Mouse (Mus musculus) midbrain, embryonic 15.5 days (tissue): ENCODE data around the gene Smtnl2. TPM values are rescaled to one million over a fixed set of nuclear protein-coding genes. Genes with fewer than 3 reads are reported as not detected.

Experiments
- ATAC-seq: fragments of 200-750 bp; cut with Nextera tagmentation; replicated peaks from 2 replicates; pipeline ENCODE4 v1.8.0; 2017; ENCODE audit warnings: moderate TSS enrichment
- H3K27ac ChIP-seq: fragments of 300-500 bp; sonication (generic); 2 replicates; pipeline ENCODE4 v1.5.1; 2015; ENCODE audit warnings: mild to moderate bottlenecking, inconsistent platforms
- H3K27me3 ChIP-seq: fragments of 300-500 bp; sonication (generic); replicated peaks from 2 replicates; pipeline ENCODE4 v1.6.1; 2015; ENCODE audit warnings: inconsistent platforms
- H3K36me3 ChIP-seq: fragments of 300-500 bp; sonication (generic); replicated peaks from 2 replicates; pipeline ENCODE4 v1.6.1; 2015; ENCODE audit warnings: inconsistent platforms
- H3K4me1 ChIP-seq: fragments of 300-500 bp; sonication (generic); 2 replicates; pipeline ENCODE4 v1.6.1; 2015; ENCODE audit warnings: inconsistent platforms
- H3K4me2 ChIP-seq: fragments of 300-500 bp; sonication (generic); 2 replicates; pipeline ENCODE4 v1.6.1; 2015; ENCODE audit warnings: inconsistent platforms, mild to moderate bottlenecking, moderate library complexity
- H3K4me3 ChIP-seq: fragments of 300-500 bp; sonication (generic); 2 replicates; pipeline ENCODE4 v1.5.1; 2015; ENCODE audit warnings: mild to moderate bottlenecking, inconsistent platforms
- H3K9ac ChIP-seq: fragments of 300-500 bp; sonication (generic); 2 replicates; pipeline ENCODE4 v1.6.1; 2015; ENCODE audit warnings: mild to moderate bottlenecking, inconsistent platforms
- H3K9me3 ChIP-seq: fragments of 300-500 bp; sonication (generic); 2 replicates; pipeline ENCODE4 v1.6.1; 2016; ENCODE audit warnings: inconsistent platforms
- WGBS: fragments of 180-500 bp; shearing (Covaris S2); methylation state at CpG from one replicate; pipeline ENCODE4 v1.1.7; 2015; ENCODE audit warnings: mixed read lengths; 5-methylcytosine and 5-hydroxymethylcytosine counted together
- polyA plus RNA-seq: library from polyadenylated mRNA; unstranded; fragments of >200 nt; fragmentation: Nextera tagmentation; extraction: Ambion mirVana; gene quantifications from 2 replicates; pipeline ENCODE4 v1.2.1, GENCODE M21; 2015

Gene Smtnl2
- polyA plus RNA-seq, 1 experiment from 2014 or later = 9.3 TPM

DNA sequence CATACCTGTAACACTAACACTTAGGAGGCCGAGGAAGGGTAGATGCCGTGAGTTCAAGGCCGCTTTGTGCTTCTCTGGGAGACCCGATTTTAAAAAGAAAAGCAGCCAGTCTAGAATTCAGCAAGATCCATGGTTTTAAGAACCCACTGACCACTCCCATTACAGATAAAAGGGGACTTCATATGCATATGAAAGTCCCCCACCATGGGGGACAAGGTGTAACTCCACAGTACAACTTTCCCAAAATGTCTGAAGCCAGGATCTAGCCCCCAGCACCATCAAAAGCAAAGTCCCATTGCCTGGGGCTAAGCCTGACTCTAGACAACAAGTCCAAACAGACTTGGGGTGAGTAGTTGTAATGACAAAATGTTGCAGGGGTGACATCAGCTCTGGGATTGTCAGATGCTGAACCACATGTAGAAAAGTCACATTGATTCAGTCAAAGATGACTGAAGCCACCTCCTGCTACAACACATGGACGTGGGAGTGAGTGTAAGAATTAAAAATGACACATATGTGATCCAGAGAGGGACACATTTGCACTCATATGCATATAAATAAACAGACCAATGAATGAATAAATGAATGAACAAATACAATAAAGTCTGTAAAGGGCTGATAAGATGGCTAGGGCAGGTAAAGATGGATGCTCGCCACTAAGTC lies 9.1 kb upstream of the Smtnl2 start:
- Histone ChIP-seq H3K27ac (no peak overlapping the region), H3K4me3 (no peak overlapping the region)
- WGBS = 84% methylated on average over 6 of the region's 6 CpGs

DNA sequence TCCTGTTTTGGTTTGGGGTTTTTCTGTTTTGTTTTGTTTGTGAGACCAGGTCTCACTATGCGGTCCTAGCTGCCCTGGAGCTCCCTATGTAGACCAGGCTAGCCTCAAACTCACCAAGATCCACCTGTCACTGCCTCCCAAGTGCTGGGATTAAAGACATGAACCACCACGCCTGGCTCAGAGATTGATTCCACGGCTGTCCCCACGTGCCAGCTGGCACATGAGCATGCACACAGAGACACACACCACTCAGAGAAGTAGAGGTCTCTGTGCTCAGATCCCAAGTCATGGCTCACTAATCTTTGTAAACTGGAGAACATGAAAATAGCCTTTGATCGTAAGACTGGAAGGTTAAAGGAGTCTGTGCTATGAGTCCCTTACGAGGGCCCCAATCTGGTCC lies 7.5 kb upstream of the Smtnl2 start:
- Histone ChIP-seq H3K36me3 (no peaks in the 10 kb centered on the region), H3K9me3 (no peaks in the 10 kb centered on the region), H3K4me3 (no peak overlapping the region), H3K9ac (no peak overlapping the region), H3K27ac (no peak overlapping the region), H3K4me1 (peaks cover 4% of the 10 kb centered on the region; the same call in 1 of the 2 replicates), H3K4me2 (no peak overlapping the region), H3K27me3 (no peaks in the 10 kb centered on the region)
- ATAC-seq = no peak
- WGBS = 95% methylated on average over 6 of the region's 6 CpGs

More for the DNA sequence above, 9.1 kb upstream of the Smtnl2 start:
- Histone ChIP-seq H3K9ac (no peak overlapping the region), H3K4me2 (no peak overlapping the region), H3K27me3 (no peaks in the 10 kb centered on the region), H3K4me1 (peaks cover 4% of the 10 kb centered on the region; the same call in 1 of the 2 replicates), H3K9me3 (no peaks in the 10 kb centered on the region), H3K36me3 (no peaks in the 10 kb centered on the region)
- no peak for ATAC-seq

DNA sequence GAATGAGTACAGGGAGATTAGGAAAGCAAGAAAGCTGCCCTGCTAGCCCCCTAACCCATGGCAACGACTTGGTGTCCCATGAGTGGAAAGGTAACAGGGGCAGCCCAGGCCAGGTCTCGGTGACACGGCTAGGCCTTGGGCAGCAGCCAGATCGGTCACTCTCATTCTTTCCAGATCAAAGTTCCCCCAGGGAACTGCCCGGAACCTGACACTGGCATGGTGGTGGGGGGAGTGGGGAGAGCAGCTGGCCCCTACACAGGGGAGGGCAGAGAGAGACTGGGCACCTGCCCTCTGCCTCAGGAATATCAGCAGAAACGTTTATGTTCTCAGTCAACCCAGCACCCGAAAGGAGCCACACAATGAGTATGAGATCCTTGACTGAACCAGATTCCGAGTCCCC lies 6.7 kb upstream of the Smtnl2 start:
- H3K4me2 ChIP-seq = no peak overlapping the region
- peaks cover 2% of the 10 kb centered on the region for H3K27me3 ChIP-seq
- peaks cover 4% of the 10 kb centered on the region; the same call in 1 of the 2 replicates for H3K4me1 ChIP-seq
- H3K9ac ChIP-seq = no peak overlapping the region
- H3K4me3 ChIP-seq = no peak overlapping the region
- no peaks in the 10 kb centered on the region for H3K36me3 ChIP-seq
- no peak overlapping the region for H3K27ac ChIP-seq
- H3K9me3 ChIP-seq = no peaks in the 10 kb centered on the region
- WGBS = 36% methylated on average over 8 of the region's 8 CpGs
- ATAC-seq = no peak

DNA sequence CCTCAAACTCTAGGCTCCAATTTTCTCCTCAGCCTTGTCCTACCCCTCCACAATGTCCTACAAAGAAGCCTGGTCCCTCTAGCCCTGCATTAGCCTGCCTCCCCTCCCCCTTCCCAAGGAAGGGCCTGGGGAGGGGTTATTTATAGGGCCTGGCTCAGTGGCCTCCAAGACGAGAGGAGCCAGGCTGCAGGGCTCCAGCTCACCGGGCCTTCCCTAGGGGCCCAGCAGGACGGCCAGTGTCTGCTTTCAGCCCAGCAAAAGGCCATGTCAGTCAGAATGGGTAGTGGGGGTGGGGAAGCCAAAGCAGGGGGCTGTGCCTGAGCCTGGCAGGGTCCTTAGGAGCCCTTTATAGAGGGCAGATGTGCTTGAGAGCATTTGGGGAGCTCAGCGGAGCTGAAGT lies 5.9 kb upstream of the Smtnl2 start:
- 9% methylated on average over 4 of the region's 4 CpGs for WGBS
- Histone ChIP-seq H3K36me3 (no peaks in the 10 kb centered on the region), H3K4me2 (no peak overlapping the region), H3K27ac (no peak overlapping the region), H3K4me1 (peaks cover 4% of the 10 kb centered on the region; the same call in 1 of the 2 replicates), H3K9ac (no peak overlapping the region), H3K9me3 (no peaks in the 10 kb centered on the region), H3K27me3 (peaks cover 9% of the 10 kb centered on the region), H3K4me3 (no peak overlapping the region)
- no peak for ATAC-seq

DNA sequence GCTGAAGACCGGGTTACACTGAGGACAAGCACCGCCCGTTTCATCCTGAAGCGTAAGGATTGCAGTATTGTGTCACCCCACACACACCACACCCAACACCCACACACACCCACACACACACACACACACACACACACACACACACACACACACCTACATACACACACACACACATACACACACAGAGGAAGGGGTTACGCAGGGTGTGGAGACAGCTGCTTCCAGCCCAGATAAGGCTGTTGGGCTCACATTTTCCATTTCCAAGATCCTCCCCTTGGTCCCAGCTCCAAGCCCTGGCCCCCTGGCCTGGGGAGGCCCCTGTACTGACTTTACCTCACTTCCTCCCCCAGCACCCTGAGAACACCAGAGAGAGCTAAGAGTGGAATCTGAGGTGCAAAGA lies 5.2 kb upstream of the Smtnl2 start:
- no peaks in the 10 kb centered on the region for H3K36me3 ChIP-seq
- H3K9me3 ChIP-seq = no peaks in the 10 kb centered on the region
- WGBS = 89% methylated on average over 5 of the region's 5 CpGs
- peaks cover 7% of the 10 kb centered on the region for H3K4me1 ChIP-seq
- peaks cover 9% of the 10 kb centered on the region for H3K27me3 ChIP-seq
- ATAC-seq = no peak
- no peak overlapping the region for H3K4me3 ChIP-seq
- H3K9ac ChIP-seq = no peak overlapping the region
- no peak overlapping the region for H3K4me2 ChIP-seq
- no peak overlapping the region for H3K27ac ChIP-seq

DNA sequence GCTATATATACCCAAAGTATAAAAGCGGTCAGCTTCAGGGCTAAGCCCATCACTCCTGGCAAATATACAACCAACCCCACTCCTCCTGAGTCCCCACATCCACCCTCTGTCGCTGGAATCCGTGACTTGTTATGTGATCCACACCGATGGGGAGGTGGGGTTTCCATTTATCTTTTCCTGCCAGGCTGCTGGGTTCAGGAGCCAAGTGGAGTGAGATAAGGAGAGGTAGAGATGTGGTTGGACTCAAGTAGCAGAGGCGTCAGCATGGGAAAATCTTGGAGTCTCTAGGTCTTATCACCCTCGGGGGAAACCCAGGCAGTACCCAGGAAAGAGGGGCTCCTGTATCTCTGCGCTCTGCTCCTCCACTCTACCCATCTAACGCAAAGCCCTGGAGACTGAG lies 3.6 kb upstream of the Smtnl2 start:
- H3K4me3 ChIP-seq = no peak overlapping the region
- no peak overlapping the region for H3K27ac ChIP-seq
- peaks cover 15% of the 10 kb centered on the region for H3K27me3 ChIP-seq
- no peaks in the 10 kb centered on the region for H3K36me3 ChIP-seq
- no peak overlapping the region for H3K9ac ChIP-seq
- 87% methylated on average over 8 of the region's 8 CpGs for WGBS
- no peaks in the 10 kb centered on the region for H3K9me3 ChIP-seq
- peaks cover 21% of the 10 kb centered on the region for H3K4me1 ChIP-seq
- no peak overlapping the region for H3K4me2 ChIP-seq
- no peak for ATAC-seq

DNA sequence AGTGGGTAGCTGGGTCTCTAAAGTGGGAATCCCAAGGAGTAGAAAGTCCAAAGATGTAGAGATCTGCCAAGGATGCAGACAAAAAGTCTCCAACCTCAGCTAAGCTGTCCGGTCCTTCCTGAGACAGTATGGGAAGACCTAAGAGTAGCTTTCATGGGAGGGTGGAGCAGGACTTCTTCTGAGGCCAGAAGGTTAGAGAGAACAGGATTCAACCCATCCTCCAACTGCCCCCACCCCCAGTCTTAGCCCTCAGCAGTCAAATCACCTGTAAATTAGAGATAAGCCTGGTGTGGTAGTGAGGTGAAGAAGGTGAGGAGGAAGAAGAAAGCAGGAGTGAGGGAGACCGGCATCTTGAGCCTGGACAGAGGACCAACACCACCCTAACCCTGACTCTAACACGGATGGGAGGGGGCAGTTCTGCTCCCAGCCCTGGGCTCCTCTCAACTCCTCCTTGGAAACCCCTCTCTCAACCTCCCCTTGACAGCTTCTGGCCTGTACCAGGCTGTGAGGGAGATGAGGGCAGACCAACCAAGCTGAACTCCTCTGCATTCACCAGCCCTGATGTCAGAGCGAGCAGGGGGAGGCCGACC lies 2.2 kb upstream of the Smtnl2 start:
- 72% methylated on average over 5 of the region's 5 CpGs for WGBS
- Histone ChIP-seq H3K4me1 (peaks cover 21% of the 10 kb centered on the region), H3K9ac (no peak overlapping the region), H3K4me2 (no peak overlapping the region), H3K4me3 (no peak overlapping the region), H3K36me3 (no peaks in the 10 kb centered on the region), H3K27me3 (peaks cover 18% of the 10 kb centered on the region), H3K9me3 (no peaks in the 10 kb centered on the region), H3K27ac (no peak overlapping the region)
- no peak for ATAC-seq

DNA sequence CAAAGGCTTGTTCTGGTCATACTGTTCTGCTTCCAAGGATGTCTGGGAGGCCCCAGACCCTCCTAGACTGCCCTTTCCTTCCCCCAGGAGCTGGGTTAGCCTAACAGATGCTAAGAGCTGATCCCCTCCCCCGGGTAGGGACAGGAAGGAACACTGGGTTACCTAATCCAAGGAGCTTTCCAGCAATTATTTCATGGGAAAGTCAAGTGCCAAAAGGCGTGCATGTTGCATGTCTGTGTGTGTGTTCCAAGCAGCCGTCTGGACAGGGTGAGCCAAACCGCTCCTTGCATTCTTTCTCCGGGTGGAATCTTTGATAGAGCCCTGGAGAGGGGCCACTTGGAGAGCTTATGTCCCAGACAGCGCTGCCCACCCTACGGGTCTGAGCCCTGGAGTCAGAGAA lies 1.5 kb upstream of the Smtnl2 start:
- H3K4me1 ChIP-seq = peaks cover 21% of the 10 kb centered on the region
- H3K27me3 ChIP-seq = peaks cover 21% of the 10 kb centered on the region
- no peak overlapping the region for H3K27ac ChIP-seq
- no peaks in the 10 kb centered on the region for H3K36me3 ChIP-seq
- ATAC-seq = no peak
- no peak overlapping the region for H3K4me3 ChIP-seq
- H3K4me2 ChIP-seq = no peak overlapping the region
- WGBS = 84% methylated on average over 7 of the region's 7 CpGs
- no peak overlapping the region for H3K9ac ChIP-seq
- H3K9me3 ChIP-seq = no peaks in the 10 kb centered on the region

DNA sequence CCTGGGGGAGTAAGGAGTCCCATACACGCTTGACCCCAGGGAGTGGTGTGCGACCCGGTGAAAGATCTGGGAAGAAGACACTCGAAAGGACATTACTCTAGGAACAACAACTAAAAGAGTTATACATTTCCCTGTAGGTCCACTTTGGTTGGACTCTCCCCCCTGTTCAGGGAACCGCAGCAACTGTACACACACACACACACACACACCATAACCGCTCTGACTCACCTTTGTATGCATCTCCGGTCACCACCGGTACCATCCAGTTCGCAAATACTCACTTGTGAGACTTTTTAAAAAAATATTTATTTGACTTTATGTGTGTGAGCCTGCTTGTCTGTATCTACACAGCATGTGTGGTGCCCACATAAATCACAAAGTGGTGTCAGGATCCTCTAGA lies 432 bp upstream of the Smtnl2 start:
- Histone ChIP-seq H3K27me3 (peaks cover 21% of the 10 kb centered on the region), H3K27ac (no peak overlapping the region), H3K4me2 (peak overlapping the region; percentile 95), H3K9me3 (no peaks in the 10 kb centered on the region), H3K36me3 (no peaks in the 10 kb centered on the region), H3K4me3 (peak overlapping the region; percentile 54), H3K4me1 (peaks cover 17% of the 10 kb centered on the region), H3K9ac (peak overlapping the region; percentile 57; the same call in 1 of the 2 replicates)
- 37% methylated on average over 9 of the region's 9 CpGs for WGBS
- ATAC-seq = no peak

DNA sequence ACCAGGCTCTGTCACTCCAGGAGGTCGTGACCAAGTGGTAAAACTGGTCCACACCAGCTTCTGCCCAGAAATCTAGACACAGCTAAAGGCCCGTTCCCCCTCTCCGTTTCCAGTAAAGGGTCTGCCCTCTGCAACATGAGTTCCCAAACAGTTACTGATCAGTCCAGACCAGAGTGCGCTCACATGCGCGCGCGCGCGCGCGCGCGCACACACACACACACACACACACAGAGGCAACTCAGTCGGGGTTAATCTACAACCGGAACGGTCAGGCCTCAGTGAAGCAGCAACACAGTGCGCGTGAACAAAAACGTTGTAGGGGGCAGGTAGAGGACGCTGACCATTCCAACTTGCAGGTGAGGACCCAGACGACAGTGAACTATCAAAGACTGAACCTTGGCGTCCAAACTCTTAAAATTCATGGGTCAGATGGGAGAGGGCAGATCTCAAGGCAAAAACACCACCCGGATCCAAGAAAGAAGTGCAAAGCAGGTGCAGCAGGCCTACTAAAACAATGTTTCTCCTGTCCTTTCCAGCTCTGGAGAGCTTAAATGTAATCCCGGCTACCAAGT lies 906 bp downstream of the Smtnl2 start:
- Histone ChIP-seq H3K9ac (peak overlapping the region; percentile 57; the same call in 1 of the 2 replicates), H3K4me3 (peak overlapping the region; percentile 54), H3K9me3 (no peaks in the 10 kb centered on the region), H3K4me2 (peak overlapping the region; percentile 95), H3K4me1 (peaks cover 17% of the 10 kb centered on the region), H3K36me3 (no peaks in the 10 kb centered on the region), H3K27me3 (peaks cover 21% of the 10 kb centered on the region), H3K27ac (peak overlapping the region; percentile 58)
- peak; percentile 59; the same call in 1 of the 2 replicates for ATAC-seq
- 1% methylated on average over 25 of the region's 25 CpGs for WGBS

DNA sequence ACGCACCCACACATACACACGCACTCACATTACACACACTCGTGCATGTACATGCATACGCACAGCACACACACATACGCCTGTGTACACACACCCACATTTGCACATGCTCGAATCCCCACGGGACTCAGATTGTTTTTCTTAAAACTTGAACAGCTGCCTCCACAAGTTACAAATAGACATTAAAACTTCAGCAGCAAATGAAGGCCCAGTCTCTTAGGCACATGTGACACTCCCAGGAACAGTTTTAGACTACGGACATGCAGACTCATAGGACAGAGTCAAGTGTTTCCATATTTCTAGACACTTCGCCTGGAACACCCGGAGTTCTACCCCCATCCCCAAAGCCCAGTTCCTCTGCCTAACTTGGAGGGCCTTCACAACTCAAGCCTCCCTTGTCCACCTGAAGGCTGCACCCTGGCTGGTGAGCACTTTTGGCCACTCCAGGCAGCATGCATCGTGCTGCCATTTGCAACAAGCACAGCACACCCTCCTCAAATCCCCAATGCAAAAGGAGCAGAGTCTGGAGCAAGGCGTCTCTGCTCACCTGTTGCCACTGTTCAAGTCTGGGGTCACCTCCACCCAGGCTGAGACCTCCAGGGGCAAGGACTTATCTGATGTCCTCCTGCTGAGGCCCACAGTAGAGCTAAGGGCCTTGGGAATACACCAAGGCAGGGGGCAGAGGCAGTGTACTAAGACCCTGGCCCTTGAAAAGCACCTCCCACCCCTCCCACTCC lies 1.7 kb downstream of the Smtnl2 start:
- Histone ChIP-seq H3K4me2 (no peak overlapping the region), H3K9me3 (no peaks in the 10 kb centered on the region), H3K27ac (no peak overlapping the region), H3K27me3 (peaks cover 21% of the 10 kb centered on the region), H3K36me3 (no peaks in the 10 kb centered on the region), H3K4me3 (no peak overlapping the region), H3K9ac (no peak overlapping the region), H3K4me1 (peaks cover 17% of the 10 kb centered on the region)
- 70% methylated on average over 12 of the region's 12 CpGs for WGBS
- no peak for ATAC-seq

DNA sequence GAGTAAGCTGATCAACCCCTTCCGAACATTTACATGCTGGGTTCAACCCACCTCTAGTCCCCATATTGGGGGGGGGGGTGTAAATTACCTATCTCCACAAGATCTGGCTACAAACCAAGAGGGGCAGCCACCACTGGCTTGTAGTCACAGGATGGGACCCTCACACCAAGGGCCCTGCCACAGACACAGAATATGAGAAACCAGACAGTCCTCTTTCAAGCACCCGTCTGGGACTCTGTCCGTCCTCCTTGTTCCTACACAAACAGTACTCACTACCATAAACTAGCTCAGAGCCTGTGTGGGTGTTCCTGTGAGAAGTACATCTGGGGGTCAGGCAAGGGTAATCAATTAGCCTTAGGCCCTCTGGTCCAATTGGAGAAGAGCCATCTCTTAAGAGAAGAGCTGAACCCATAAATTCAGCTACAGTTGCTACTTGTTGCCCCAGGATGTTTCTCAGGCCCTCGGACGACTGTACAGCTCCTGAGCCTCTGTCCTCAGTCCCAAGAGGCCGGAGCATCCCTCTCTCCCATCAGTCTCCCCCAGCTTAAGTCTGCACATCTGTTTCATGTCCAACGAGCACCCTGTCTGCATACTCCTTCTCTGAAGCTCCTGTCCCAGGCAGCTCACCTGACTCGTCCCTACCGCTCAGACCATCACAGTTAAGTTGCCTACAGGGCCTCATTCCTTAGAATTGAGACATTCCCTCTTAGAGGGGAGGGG lies 2.9 kb downstream of the Smtnl2 start:
- no peak overlapping the region for H3K9ac ChIP-seq
- peaks cover 21% of the 10 kb centered on the region for H3K27me3 ChIP-seq
- no peak overlapping the region for H3K4me2 ChIP-seq
- H3K4me3 ChIP-seq = no peak overlapping the region
- H3K4me1 ChIP-seq = peaks cover 17% of the 10 kb centered on the region
- 61% methylated on average over 9 of the region's 9 CpGs for WGBS
- no peak for ATAC-seq
- H3K9me3 ChIP-seq = no peaks in the 10 kb centered on the region
- no peak overlapping the region for H3K27ac ChIP-seq
- no peaks in the 10 kb centered on the region for H3K36me3 ChIP-seq
